Mouse (Mus musculus): ENCODE measurements at regions not wholly inside any gene's neighbourhood (a gene's known extent, or its start where the extent isn't known, plus 50 kb on each side); places are given as distances from the start of the nearest gene placed in this dataset.

GRCm38 (mm10) chr4:75838619-75839018, 560.5 kb upstream of the Dmac1 start:
- no peak overlapping the region for H3K4me2 ChIP-seq (ENCODE audit: low read depth, severe bottlenecking)

DNA sequence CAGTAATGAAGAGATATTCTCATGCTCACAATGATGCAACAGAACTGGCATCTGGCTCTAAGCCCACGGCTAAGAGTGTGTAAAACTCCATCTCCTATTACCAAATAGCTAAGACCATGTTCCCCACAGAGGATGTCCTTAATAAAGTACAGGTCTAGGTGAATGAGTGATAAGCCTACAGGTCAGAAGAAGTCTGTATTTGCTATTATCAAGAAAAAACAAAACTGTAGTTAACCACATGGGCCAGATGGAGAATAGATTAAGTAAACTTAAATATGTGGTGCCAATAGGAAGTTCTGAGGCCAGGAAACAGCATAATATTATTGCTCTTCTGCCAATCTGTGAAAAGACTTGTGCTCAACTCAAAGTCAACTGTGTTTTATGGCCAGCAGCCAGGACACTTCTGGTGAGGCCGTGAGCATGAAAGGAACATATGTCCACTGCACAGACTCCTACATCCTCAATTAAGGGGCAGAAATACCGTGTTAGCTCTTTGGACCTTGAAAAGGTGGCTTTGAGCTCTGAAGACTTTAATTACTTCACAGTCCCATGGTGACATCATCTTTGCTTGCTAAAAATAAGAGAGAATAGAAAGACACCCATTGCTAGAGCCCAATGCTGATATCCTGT, 549.1 kb upstream of the Dmac1 start:
- no peaks in the 10 kb centered on the region for H3K36me3 ChIP-seq (ENCODE audit: control insufficient read depth, insufficient read depth, low read length)
- H3K4me1 ChIP-seq (ENCODE audit: control insufficient read depth, insufficient read depth, low read length), result no peaks in the 10 kb centered on the region
- no peaks in the 10 kb centered on the region for H3K9me3 ChIP-seq (ENCODE audit: control insufficient read depth, low read length)
- H3K4me3 ChIP-seq (ENCODE audit: low read depth, low read length), result no peak overlapping the region
- WGBS, result 56% methylated on average over 3 of the region's 3 CpGs
- no peak overlapping the region for H3K4me2 ChIP-seq (ENCODE audit: low read depth, severe bottlenecking)
- no peak; the same call in 1 of the 2 replicates for ATAC-seq (ENCODE audit: insufficient number of reproducible peaks, low FRiP score, low TSS enrichment, low read depth)
- no peak for DNase-seq (ENCODE audit: low spot score)
- no peak overlapping the region for H3K27ac ChIP-seq (replicated peaks; ENCODE audit: low read depth, low read length)
- H3K27me3 ChIP-seq (ENCODE audit: control insufficient read depth, insufficient read depth, low read length), result no peaks in the 10 kb centered on the region
- no peak overlapping the region for H3K9ac ChIP-seq (ENCODE audit: low read length)

More at GRCm38 (mm10) chr4:75838619-75839018, 560.5 kb upstream of the Dmac1 start:
- DNase-seq (ENCODE audit: low spot score), result peak; percentile 22
- Histone ChIP-seq H3K9ac (ENCODE audit: low read length) (no peak overlapping the region), H3K4me3 (ENCODE audit: low read depth, low read length) (no peak overlapping the region), H3K27me3 (ENCODE audit: control insufficient read depth, insufficient read depth, low read length) (no peaks in the 10 kb centered on the region), H3K9me3 (ENCODE audit: control insufficient read depth, low read length) (no peaks in the 10 kb centered on the region), H3K27ac (replicated peaks; ENCODE audit: low read depth, low read length) (no peak overlapping the region), H3K36me3 (ENCODE audit: control insufficient read depth, insufficient read depth, low read length) (no peaks in the 10 kb centered on the region), H3K4me1 (ENCODE audit: control insufficient read depth, insufficient read depth, low read length) (no peaks in the 10 kb centered on the region)
- 29% methylated on average over 4 of the region's 4 CpGs for WGBS
- ATAC-seq (ENCODE audit: insufficient number of reproducible peaks, low FRiP score, low TSS enrichment, low read depth), result no peak

DNA sequence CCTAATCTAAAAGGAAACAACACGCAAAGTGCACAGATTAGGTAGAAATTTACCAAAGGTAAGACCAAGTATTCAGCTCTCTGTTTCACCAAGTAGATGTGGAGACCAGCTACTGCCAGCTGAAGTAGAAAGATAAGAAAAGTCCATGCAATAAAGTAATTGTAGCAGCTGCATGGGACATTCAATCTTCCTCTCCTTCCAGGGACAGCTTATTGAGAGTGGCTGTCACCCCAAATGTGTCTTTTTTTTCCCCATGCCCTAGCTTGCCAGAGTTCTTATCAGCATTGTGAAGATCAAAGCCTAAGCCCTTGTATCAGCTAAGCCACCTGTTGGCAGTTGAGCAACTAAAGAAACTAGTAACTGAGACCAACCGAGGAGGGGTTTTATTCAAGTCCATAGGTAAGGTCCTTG, 541.1 kb upstream of the Dmac1 start:
- Histone ChIP-seq H3K27me3 (ENCODE audit: control insufficient read depth, insufficient read depth, low read length) (no peaks in the 10 kb centered on the region), H3K4me2 (ENCODE audit: low read depth, severe bottlenecking) (no peak overlapping the region), H3K4me1 (ENCODE audit: control insufficient read depth, insufficient read depth, low read length) (no peaks in the 10 kb centered on the region), H3K9ac (ENCODE audit: low read length) (no peak overlapping the region), H3K9me3 (ENCODE audit: control insufficient read depth, low read length) (no peaks in the 10 kb centered on the region), H3K27ac (replicated peaks; ENCODE audit: low read depth, low read length) (no peak overlapping the region), H3K36me3 (ENCODE audit: control insufficient read depth, insufficient read depth, low read length) (no peaks in the 10 kb centered on the region), H3K4me3 (ENCODE audit: low read depth, low read length) (no peak overlapping the region)
- WGBS, result 62% methylated on average over 2 of the region's 2 CpGs
- no peak for ATAC-seq (ENCODE audit: insufficient number of reproducible peaks, low FRiP score, low TSS enrichment, low read depth)
- DNase-seq (ENCODE audit: low spot score), result no peak

DNA sequence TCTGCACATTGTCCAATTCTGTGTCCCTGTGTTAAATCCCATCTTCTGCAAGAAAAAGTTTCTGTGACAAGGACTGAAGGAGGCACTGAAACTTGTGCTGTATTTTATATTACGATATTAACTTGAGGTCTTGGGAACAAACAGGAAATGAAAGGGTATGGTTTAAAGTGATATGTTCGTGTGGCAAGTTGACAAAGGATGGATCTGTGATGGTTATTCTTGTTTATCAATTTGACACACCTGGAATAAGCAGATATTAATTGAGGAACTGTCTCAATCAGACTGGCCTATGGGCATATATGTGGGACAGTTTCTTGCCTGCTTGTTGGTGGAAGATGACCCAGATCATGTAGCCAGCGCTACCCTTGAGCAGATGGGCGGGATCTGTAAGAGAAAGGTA, 537.9 kb upstream of the Dmac1 start:
- Histone ChIP-seq H3K4me1 (ENCODE audit: control insufficient read depth, insufficient read depth, low read length) (no peaks in the 10 kb centered on the region), H3K27ac (replicated peaks; ENCODE audit: low read depth, low read length) (no peak overlapping the region), H3K36me3 (ENCODE audit: control insufficient read depth, insufficient read depth, low read length) (no peaks in the 10 kb centered on the region), H3K9me3 (ENCODE audit: control insufficient read depth, low read length) (no peaks in the 10 kb centered on the region), H3K27me3 (ENCODE audit: control insufficient read depth, insufficient read depth, low read length) (no peaks in the 10 kb centered on the region), H3K4me3 (ENCODE audit: low read depth, low read length) (no peak overlapping the region), H3K9ac (ENCODE audit: low read length) (no peak overlapping the region), H3K4me2 (ENCODE audit: low read depth, severe bottlenecking) (no peak overlapping the region)
- WGBS, result 88% methylated on average over 4 of the region's 4 CpGs
- no peak for DNase-seq (ENCODE audit: low spot score)
- no peak for ATAC-seq (ENCODE audit: insufficient number of reproducible peaks, low FRiP score, low TSS enrichment, low read depth)

- no peak for ATAC-seq (ENCODE audit: insufficient number of reproducible peaks, low FRiP score, low TSS enrichment, low read depth)
- H3K9me3 ChIP-seq (ENCODE audit: control insufficient read depth, low read length), result no peaks in the 10 kb centered on the region
- no peak for DNase-seq (ENCODE audit: low spot score)
- no peaks in the 10 kb centered on the region for H3K36me3 ChIP-seq (ENCODE audit: control insufficient read depth, insufficient read depth, low read length)
- no peak overlapping the region for H3K9ac ChIP-seq (ENCODE audit: low read length)
- 67% methylated on average over 2 of the region's 2 CpGs for WGBS
- no peaks in the 10 kb centered on the region for H3K27me3 ChIP-seq (ENCODE audit: control insufficient read depth, insufficient read depth, low read length)
- no peaks in the 10 kb centered on the region for H3K4me1 ChIP-seq (ENCODE audit: control insufficient read depth, insufficient read depth, low read length)
- H3K27ac ChIP-seq (replicated peaks; ENCODE audit: low read depth, low read length), result no peak overlapping the region
- no peak overlapping the region for H3K4me2 ChIP-seq (ENCODE audit: low read depth, severe bottlenecking)
- no peak overlapping the region for H3K4me3 ChIP-seq (ENCODE audit: low read depth, low read length)
Observed at GRCm38 (mm10) chr4:75812266-75812665, 534.2 kb upstream of the Dmac1 start.

DNA sequence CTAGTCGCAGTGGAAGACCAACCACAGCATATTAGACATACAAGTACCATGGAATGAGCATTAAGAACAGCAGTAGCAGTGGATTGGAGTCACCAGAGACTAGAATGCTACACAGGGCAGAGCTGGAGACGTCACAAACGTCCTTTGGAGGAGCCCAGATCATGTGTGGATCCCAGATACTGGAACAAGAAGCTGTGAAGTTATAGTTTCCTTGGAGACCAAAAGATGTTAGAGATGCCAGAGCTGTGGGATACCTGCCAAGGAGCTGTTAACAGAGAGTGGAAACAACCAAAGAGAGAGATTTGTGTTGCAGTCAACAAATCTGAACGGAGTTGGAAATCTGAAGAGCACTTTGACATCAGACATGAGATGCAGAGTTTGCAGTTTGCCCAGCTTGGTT, 523.8 kb upstream of the Dmac1 start:
- Histone ChIP-seq H3K4me1 (ENCODE audit: control insufficient read depth, insufficient read depth, low read length) (no peaks in the 10 kb centered on the region), H3K4me3 (ENCODE audit: low read depth, low read length) (no peak overlapping the region), H3K9ac (ENCODE audit: low read length) (no peak overlapping the region), H3K9me3 (ENCODE audit: control insufficient read depth, low read length) (no peaks in the 10 kb centered on the region), H3K4me2 (ENCODE audit: low read depth, severe bottlenecking) (no peak overlapping the region), H3K36me3 (ENCODE audit: control insufficient read depth, insufficient read depth, low read length) (no peaks in the 10 kb centered on the region), H3K27me3 (ENCODE audit: control insufficient read depth, insufficient read depth, low read length) (no peaks in the 10 kb centered on the region), H3K27ac (replicated peaks; ENCODE audit: low read depth, low read length) (no peak overlapping the region)
- WGBS, result 81% methylated on average over 4 of the region's 4 CpGs
- no peak for ATAC-seq (ENCODE audit: insufficient number of reproducible peaks, low FRiP score, low TSS enrichment, low read depth)
- no peak for DNase-seq (ENCODE audit: low spot score)

GRCm38 (mm10) chr4:75801156-75801555, 523.1 kb upstream of the Dmac1 start:
- ATAC-seq (ENCODE audit: insufficient number of reproducible peaks, low FRiP score, low TSS enrichment, low read depth), result no peak
- no peaks in the 10 kb centered on the region for H3K9me3 ChIP-seq (ENCODE audit: control insufficient read depth, low read length)
- H3K4me1 ChIP-seq (ENCODE audit: control insufficient read depth, insufficient read depth, low read length), result no peaks in the 10 kb centered on the region
- H3K27ac ChIP-seq (replicated peaks; ENCODE audit: low read depth, low read length), result no peak overlapping the region
- DNase-seq (ENCODE audit: low spot score), result no peak
- H3K36me3 ChIP-seq (ENCODE audit: control insufficient read depth, insufficient read depth, low read length), result no peaks in the 10 kb centered on the region
- no peak overlapping the region for H3K4me2 ChIP-seq (ENCODE audit: low read depth, severe bottlenecking)
- no peak overlapping the region for H3K9ac ChIP-seq (ENCODE audit: low read length)
- H3K4me3 ChIP-seq (ENCODE audit: low read depth, low read length), result no peak overlapping the region
- no peaks in the 10 kb centered on the region for H3K27me3 ChIP-seq (ENCODE audit: control insufficient read depth, insufficient read depth, low read length)
- 73% methylated on average over 4 of the region's 4 CpGs for WGBS

DNA sequence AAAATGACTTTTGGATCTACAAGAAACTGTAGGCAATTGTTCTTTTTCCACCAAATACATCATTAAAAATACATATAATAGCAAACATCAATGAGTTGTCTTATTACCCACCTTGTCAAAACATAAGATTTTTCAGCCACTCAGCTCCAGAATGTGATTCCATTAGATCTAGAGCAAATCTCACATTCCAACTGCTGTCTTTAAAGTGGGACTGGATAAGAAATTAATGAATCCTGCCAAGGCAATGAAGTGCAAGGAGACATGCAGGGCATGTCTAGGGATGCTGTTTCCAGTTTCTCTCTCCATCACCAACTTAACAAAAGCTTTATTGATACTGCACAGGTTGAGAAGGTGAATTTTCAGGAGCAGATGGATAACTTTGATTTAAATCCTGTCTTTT, 513.7 kb upstream of the Dmac1 start:
- no peak overlapping the region for H3K9ac ChIP-seq (ENCODE audit: low read length)
- H3K27me3 ChIP-seq (ENCODE audit: control insufficient read depth, insufficient read depth, low read length), result no peaks in the 10 kb centered on the region
- no peak for DNase-seq (ENCODE audit: low spot score)
- no peak overlapping the region for H3K27ac ChIP-seq (replicated peaks; ENCODE audit: low read depth, low read length)
- H3K9me3 ChIP-seq (ENCODE audit: control insufficient read depth, low read length), result no peaks in the 10 kb centered on the region
- no peak overlapping the region for H3K4me2 ChIP-seq (ENCODE audit: low read depth, severe bottlenecking)
- ATAC-seq (ENCODE audit: insufficient number of reproducible peaks, low FRiP score, low TSS enrichment, low read depth), result no peak
- no peaks in the 10 kb centered on the region for H3K36me3 ChIP-seq (ENCODE audit: control insufficient read depth, insufficient read depth, low read length)
- H3K4me1 ChIP-seq (ENCODE audit: control insufficient read depth, insufficient read depth, low read length), result no peaks in the 10 kb centered on the region
- no peak overlapping the region for H3K4me3 ChIP-seq (ENCODE audit: low read depth, low read length)

- H3K27me3 ChIP-seq (ENCODE audit: control insufficient read depth, insufficient read depth, low read length), result no peaks in the 10 kb centered on the region
- H3K4me3 ChIP-seq (ENCODE audit: low read depth, low read length), result no peak overlapping the region
- no peak overlapping the region for H3K4me2 ChIP-seq (ENCODE audit: low read depth, severe bottlenecking)
- no peak for DNase-seq (ENCODE audit: low spot score)
- 74% methylated on average over 1 of the region's 1 CpGs for WGBS
- H3K27ac ChIP-seq (replicated peaks; ENCODE audit: low read depth, low read length), result no peak overlapping the region
- no peaks in the 10 kb centered on the region for H3K4me1 ChIP-seq (ENCODE audit: control insufficient read depth, insufficient read depth, low read length)
- no peak overlapping the region for H3K9ac ChIP-seq (ENCODE audit: low read length)
- H3K36me3 ChIP-seq (ENCODE audit: control insufficient read depth, insufficient read depth, low read length), result no peaks in the 10 kb centered on the region
- ATAC-seq (ENCODE audit: insufficient number of reproducible peaks, low FRiP score, low TSS enrichment, low read depth), result no peak
- no peaks in the 10 kb centered on the region for H3K9me3 ChIP-seq (ENCODE audit: control insufficient read depth, low read length)
Observed at GRCm38 (mm10) chr4:75790920-75791589, 513.0 kb upstream of the Dmac1 start.

All from limb, embryonic 11.5 days (tissue).